In genomic region chr8:3376641-3377274, GRCm38 (mm10) we compare ENCODE assay signal across 12 mouse cellular contexts. TPM values are rescaled to one million over a fixed set of nuclear protein-coding genes. Genes with fewer than 3 reads are reported as not detected.
DNase-seq lines count a peak whose midpoint lies in the region; ATAC-seq lines count a peak whose summit lies in the region.
"Had no signal": no experiment of that assay in that cellular context is flagged by ENCODE, and none has a peak within 500 bp of the region (broad histone marks: within the 10 kb centered on the region; RNA-seq: fewer than 3 reads in every experiment).

No protein-coding gene starts in this region.

- no peak overlapping the region for H3K27ac ChIP-seq in heart, embryonic 10.5 days
- peak overlapping the region; percentile 83 for H3K27ac ChIP-seq in intestine, embryonic 15.5 days
- no peak overlapping the region for H3K27ac ChIP-seq in forebrain, embryonic 14.5 days (ENCODE audit: low read depth, low read length)
- H3K27ac ChIP-seq: limb, embryonic 10.5 days had no signal

- H3K4me2 ChIP-seq in intestine, embryonic 15.5 days (replicated peaks), result peak overlapping the region; percentile 27; the same call in 1 of the 2 replicates
- no peak overlapping the region for H3K4me2 ChIP-seq in forebrain, embryonic 14.5 days (ENCODE audit: low read length)

- H3K36me3 ChIP-seq in heart, embryonic 10.5 days, result no peaks in the 10 kb centered on the region
- H3K36me3 ChIP-seq in intestine, embryonic 15.5 days, result no peaks in the 10 kb centered on the region
- no peaks in the 10 kb centered on the region for H3K36me3 ChIP-seq in forebrain, embryonic 14.5 days (ENCODE audit: control insufficient read depth, insufficient read depth, low read length)
- H3K36me3 ChIP-seq: limb, embryonic 10.5 days had no signal

- peak; percentile 94 for ATAC-seq in intestine, embryonic 15.5 days
- ATAC-seq in forebrain, embryonic 14.5 days, result no peak

- DNase-seq in heart, adult 18-20 months, result peak; percentile 69 to 74
- no peak for DNase-seq in heart, embryonic 10.5 days (ENCODE audit: low spot score)
- DNase-seq in adrenal gland, postnatal 36 days, result peak; percentile 14 to 49
- peak; percentile 63 for DNase-seq in testis, postnatal 10 days (ENCODE audit: low spot score)
- DNase-seq in layer of hippocampus, postnatal 14 days (ENCODE audit: low spot score in 2 of 2), result no peak
- no peak for DNase-seq in forebrain, embryonic 14.5 days (ENCODE audit: low spot score)
- DNase-seq in cerebellum, adult 11-12 months, result no peak
- DNase-seq: cerebellum, adult 8-10 months; kidney, adult 9 months had no signal

- no peak overlapping the region for H3K4me3 ChIP-seq in heart, embryonic 10.5 days
- H3K4me3 ChIP-seq in intestine, embryonic 15.5 days (replicated peaks), result no peak overlapping the region
- H3K4me3 ChIP-seq in forebrain, embryonic 14.5 days (ENCODE audit: low read depth, low read length), result no peak overlapping the region
- H3K4me3 ChIP-seq: limb, embryonic 10.5 days had no signal

- H3K27me3 ChIP-seq in heart, embryonic 10.5 days (ENCODE audit: insufficient read depth, poor library complexity, severe bottlenecking), result no peaks in the 10 kb centered on the region
- H3K27me3 ChIP-seq in intestine, embryonic 15.5 days (replicated peaks), result no peaks in the 10 kb centered on the region
- H3K27me3 ChIP-seq in forebrain, embryonic 14.5 days (replicated peaks; ENCODE audit: control insufficient read depth, insufficient read depth, low read length), result no peaks in the 10 kb centered on the region

- no peak overlapping the region for H3K9ac ChIP-seq in intestine, embryonic 15.5 days
- no peak overlapping the region for H3K9ac ChIP-seq in forebrain, embryonic 14.5 days (ENCODE audit: low read length)

- 53% methylated on average over 11 of the region's 11 CpGs for WGBS in heart, embryonic 10.5 days
- 27% methylated on average over 11 of the region's 11 CpGs for WGBS in intestine, embryonic 15.5 days
- 73% methylated on average over 11 of the region's 11 CpGs for WGBS in forebrain, embryonic 14.5 days

- H3K4me1 ChIP-seq in heart, embryonic 10.5 days, result no peaks in the 10 kb centered on the region
- H3K4me1 ChIP-seq in intestine, embryonic 15.5 days (replicated peaks), result no peaks in the 10 kb centered on the region
- no peaks in the 10 kb centered on the region for H3K4me1 ChIP-seq in forebrain, embryonic 14.5 days (ENCODE audit: control insufficient read depth, insufficient read depth, low read length)
- H3K4me1 ChIP-seq: limb, embryonic 10.5 days had no signal

- H3K9me3 ChIP-seq in heart, embryonic 10.5 days, result no peaks in the 10 kb centered on the region
- H3K9me3 ChIP-seq in intestine, embryonic 15.5 days, result no peaks in the 10 kb centered on the region
- H3K9me3 ChIP-seq in forebrain, embryonic 14.5 days (replicated peaks; ENCODE audit: control insufficient read depth, low read length), result no peaks in the 10 kb centered on the region
- H3K9me3 ChIP-seq: limb, embryonic 10.5 days had no signal

RNA-seq across cellular contexts. Expression of gene Arhgef18, which starts 16.0 kb away (rescaled TPM):
- total RNA-seq in heart, adult 18-20 months (2021), result 10 to 100 TPM; 17.5 to 20.4 TPM
- polyA plus RNA-seq in heart, embryonic 10.5 days (2016; fragmentation: Nextera tagmentation; extraction: Ambion mirVana), result 7.2 and 8.0 TPM in 2 replicates
- 10 to 100 TPM; 33.9 to 38.4 TPM for total RNA-seq in adrenal gland, postnatal 36 days (2021)
- 6.6 and 7.0 TPM in 2 replicates for polyA plus RNA-seq in intestine, embryonic 15.5 days (2015; fragmentation: Nextera tagmentation; extraction: Ambion mirVana)
- 10 to 100 TPM; 34.5 to 39.5 TPM for total RNA-seq in layer of hippocampus, postnatal 14 days (2021)
- polyA plus RNA-seq in forebrain, embryonic 14.5 days (2014; fragmentation: Nextera tagmentation; extraction: Ambion mirVana), result 8.6 and 11.5 TPM in 2 replicates

RNA-seq across cellular contexts. Expression of gene A430078G23Rik, which starts 23.5 kb away (rescaled TPM):
- total RNA-seq in heart, adult 18-20 months (2021), result 1 to 10 TPM in 1 of 2 experiments, under 1 TPM in 1; 0.30 to 2.9 TPM
- polyA plus RNA-seq in heart, embryonic 10.5 days (2016; fragmentation: Nextera tagmentation; extraction: Ambion mirVana), result 0.24 TPM in 1 of 2 replicates, not detected in the other
- total RNA-seq in adrenal gland, postnatal 36 days (2021), result under 1 TPM; 0.40 to 0.79 TPM
- polyA plus RNA-seq in intestine, embryonic 15.5 days (2015; fragmentation: Nextera tagmentation; extraction: Ambion mirVana), result 0.19 and 0.21 TPM in 2 replicates
- total RNA-seq in layer of hippocampus, postnatal 14 days (2021), result under 1 TPM; 0.14 to 0.36 TPM
- polyA plus RNA-seq in forebrain, embryonic 14.5 days (2014; fragmentation: Nextera tagmentation; extraction: Ambion mirVana), result 0.28 TPM in 1 of 2 replicates, not detected in the other
- polyA plus RNA-seq: limb, embryonic 10.5 days; neural tube, embryonic 14.5 days had no signal

Comparison
In these comparisons a context has a peak if more than half of its experiments do, and no peak if none do; other contexts are left out.
1. DNase-seq: peak in heart, adult 18-20 months (2 of 2), adrenal gland, postnatal 36 days (2 of 2) and testis, postnatal 10 days (single experiment); none in heart, embryonic 10.5 days (single experiment), layer of hippocampus, postnatal 14 days (0 of 2), forebrain, embryonic 14.5 days (single experiment) and cerebellum, adult 11-12 months (single experiment).